Mouse (Mus musculus) ES-E14 (cell line): Measurements from ENCODE around the gene Sympk.

Experiments used
- CHD2 ChIP-seq: IDR thresholded peaks from 2 replicates; pipeline ENCODE4 v1.6.1; 2014; ENCODE audit warnings: mild to moderate bottlenecking, low read depth, low read length, inconsistent platforms
- ZC3H11A ChIP-seq: IDR thresholded peaks from 2 replicates; pipeline ENCODE4 v1.6.1; 2012; ENCODE audit warnings: low read depth, mild to moderate bottlenecking, inconsistent platforms, low read length, borderline replicate concordance

- TF ChIP-seq CHD2 (no peak), ZC3H11A (no peak)
Measured at GRCm38 (mm10) chr7:19091913-19092312, 67.7 kb downstream of the Sympk start.
